Mouse (Mus musculus) cortical plate, adult 2 months (tissue): ENCODE measurements around the gene Fam107b.

Source experiments
- CTCF ChIP-seq: fragments of 200-500 bp; IDR thresholded peaks from 2 replicates; pipeline ENCODE4 v1.5.1; 2011; ENCODE audit warnings: mild to moderate bottlenecking, control low read depth, low read length; ENCODE audit not compliant: insufficient read depth; ENCODE audit errors: extremely low read depth
- POLR2A ChIP-seq: fragments of 200-500 bp; IDR thresholded peaks from 2 replicates; pipeline ENCODE4 v1.6.1; 2011; ENCODE audit warnings: mild to moderate bottlenecking, low read length, control low read depth; ENCODE audit not compliant: insufficient read depth; ENCODE audit errors: extremely low read depth

- TF ChIP-seq POLR2A: no peak
- no peak for TF ChIP-seq CTCF
Measured at GRCm38 (mm10) chr2:3785546-3785945, 215.3 kb downstream of the Fam107b start.
